Mouse (Mus musculus) limb, embryonic 11.5 days (tissue): ENCODE measurements around the gene Foxs1. TPM values are rescaled to one million over a fixed set of nuclear protein-coding genes. Genes with fewer than 3 reads are reported as not detected.

ENCODE experiments used
- ATAC-seq: fragments of 200-750 bp; cut with Nextera tagmentation; 2 replicates; pipeline ENCODE4 v1.8.0; 2017; ENCODE audit warnings: low read depth; ENCODE audit not compliant: insufficient number of reproducible peaks, low FRiP score, low TSS enrichment
- DNase-seq: peaks from one replicate; pipeline ENCODE4 v3.0.0-alpha.2; 2015; ENCODE audit warnings: low spot score
- H3K27ac ChIP-seq: fragments of 300-500 bp; sonication (generic); replicated peaks from 2 replicates; pipeline ENCODE4 v1.5.1; 2014; ENCODE audit warnings: low read depth, mild to moderate bottlenecking, low read length
- H3K27me3 ChIP-seq: fragments of 300-500 bp; sonication (generic); 2 replicates; pipeline ENCODE4 v1.6.1; 2014; ENCODE audit warnings: mild to moderate bottlenecking, low read length, mixed read lengths; ENCODE audit not compliant: control insufficient read depth, insufficient read depth
- H3K36me3 ChIP-seq: fragments of 300-500 bp; sonication (generic); 2 replicates; pipeline ENCODE4 v1.6.1; 2014; ENCODE audit warnings: mild to moderate bottlenecking, low read length, moderate library complexity, mixed read lengths; ENCODE audit not compliant: control insufficient read depth, insufficient read depth
- H3K4me1 ChIP-seq: fragments of 300-500 bp; sonication (generic); 2 replicates; pipeline ENCODE4 v1.6.1; 2014; ENCODE audit warnings: low read length, mixed read lengths; ENCODE audit not compliant: control insufficient read depth, insufficient read depth
- H3K4me2 ChIP-seq: fragments of 300-500 bp; sonication (generic); 2 replicates; pipeline ENCODE4 v1.6.1; 2014; ENCODE audit warnings: low read depth, mild to moderate bottlenecking, moderate library complexity; ENCODE audit not compliant: severe bottlenecking
- H3K4me3 ChIP-seq: fragments of 300-500 bp; sonication (generic); 2 replicates; pipeline ENCODE4 v1.5.1; 2014; ENCODE audit warnings: low read depth, low read length
- H3K9ac ChIP-seq: fragments of 300-500 bp; sonication (generic); 2 replicates; pipeline ENCODE4 v1.6.1; 2014; ENCODE audit warnings: mild to moderate bottlenecking, low read length
- H3K9me3 ChIP-seq: fragments of 300-500 bp; sonication (generic); 2 replicates; pipeline ENCODE4 v1.6.1; 2016; ENCODE audit warnings: low read length; ENCODE audit not compliant: control insufficient read depth
- WGBS: fragments of 180-500 bp; shearing (Covaris S2); extraction: QIAGEN DNeasy Blood & Tissue Kit; methylation state at CpG from one replicate; pipeline ENCODE4 v1.1.7; 2014; 5-methylcytosine and 5-hydroxymethylcytosine counted together
- polyA plus RNA-seq: library from polyadenylated mRNA; unstranded; fragments of >200 nt; fragmentation: Nextera tagmentation; extraction: Ambion mirVana; gene quantifications from 2 replicates; pipeline ENCODE4 v1.2.1, GENCODE M21; 2014

Gene Foxs1
- polyA plus RNA-seq, 1 experiment from 2014 or later = 0.29 TPM

DNA sequence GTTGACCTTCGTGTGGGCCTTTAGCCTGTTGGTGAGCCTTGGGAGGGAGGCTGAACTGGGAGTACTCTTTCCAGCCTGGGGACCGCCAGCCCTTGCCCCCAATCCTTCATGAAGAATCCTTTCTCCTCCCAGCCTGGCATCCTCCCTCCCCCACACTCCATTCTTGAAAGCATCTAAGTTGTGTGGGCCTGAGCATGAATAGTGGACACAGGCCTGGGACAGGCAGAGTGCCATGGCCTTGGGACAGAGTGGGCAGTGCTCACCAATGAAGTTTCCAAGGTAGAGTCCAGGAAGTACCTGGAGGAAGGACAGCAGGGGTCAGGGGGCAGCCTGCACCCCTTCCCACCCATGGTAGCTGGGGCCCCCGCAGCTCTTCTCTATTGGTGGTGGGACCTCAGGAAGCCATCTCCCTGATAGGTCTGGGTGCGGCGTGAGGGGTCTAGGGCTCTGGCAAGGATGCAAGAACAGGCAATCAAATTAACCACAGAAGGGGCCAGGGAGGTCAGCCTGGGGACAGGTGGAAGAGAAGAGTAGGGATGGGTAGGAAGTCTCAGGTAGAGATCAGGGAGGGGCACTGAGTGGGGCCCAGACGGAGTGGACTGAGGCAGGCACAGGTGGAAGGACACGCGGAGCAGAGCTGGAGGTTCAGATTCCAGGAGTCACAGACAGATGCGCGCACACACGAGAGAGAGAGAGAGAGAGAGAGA lies 17.5 kb upstream of the Foxs1 start:
- no peak overlapping the region for H3K27ac ChIP-seq
- no peak for DNase-seq

GRCm38 (mm10) chr2:152948438-152949020 lies 15.5 kb upstream of the Foxs1 start:
- H3K27me3 ChIP-seq = peaks cover 44% of the 10 kb centered on the region
- H3K27ac ChIP-seq = no peak overlapping the region
- no peak overlapping the region for H3K9ac ChIP-seq
- peaks cover 4% of the 10 kb centered on the region; the same call in 1 of the 2 replicates for H3K4me1 ChIP-seq
- WGBS = 83% methylated on average over 5 of the region's 5 CpGs
- H3K36me3 ChIP-seq = no peaks in the 10 kb centered on the region
- no peak overlapping the region for H3K4me3 ChIP-seq
- H3K9me3 ChIP-seq = no peaks in the 10 kb centered on the region
- no peak for ATAC-seq
- DNase-seq = no peak
- no peak overlapping the region for H3K4me2 ChIP-seq

More for the DNA sequence above, 17.5 kb upstream of the Foxs1 start:
- H3K36me3 ChIP-seq = no peaks in the 10 kb centered on the region
- 0 out of 2 replicates have a peak, but pooled peaks cover 6% of the 10 kb centered on the region for H3K4me1 ChIP-seq
- H3K4me2 ChIP-seq = peak overlapping the region; percentile 99; the same call in 1 of the 2 replicates
- H3K27me3 ChIP-seq = peaks cover 27% of the 10 kb centered on the region
- no peak overlapping the region for H3K9ac ChIP-seq
- no peak for ATAC-seq
- no peaks in the 10 kb centered on the region for H3K9me3 ChIP-seq
- H3K4me3 ChIP-seq = peak overlapping the region; percentile 59; the same call in 1 of the 2 replicates
- 33% methylated on average over 11 of the region's 11 CpGs for WGBS

- Histone ChIP-seq H3K36me3 (no peaks in the 10 kb centered on the region), H3K27ac (no peak overlapping the region), H3K9me3 (no peaks in the 10 kb centered on the region), H3K9ac (no peak overlapping the region), H3K27me3 (peaks cover 50% of the 10 kb centered on the region), H3K4me3 (no peak overlapping the region), H3K4me1 (peaks cover 7% of the 10 kb centered on the region; the same call in 1 of the 2 replicates), H3K4me2 (no peak overlapping the region)
- no peak for ATAC-seq
- peak; percentile 21 for DNase-seq
- 57% methylated on average over 7 of the region's 7 CpGs for WGBS
Measured at GRCm38 (mm10) chr2:152947098-152947497, 14.1 kb upstream of the Foxs1 start.

- Histone ChIP-seq H3K27me3 (peaks cover 48% of the 10 kb centered on the region), H3K4me2 (no peak overlapping the region), H3K36me3 (no peaks in the 10 kb centered on the region), H3K4me1 (peaks cover 11% of the 10 kb centered on the region; the same call in 1 of the 2 replicates), H3K27ac (no peak overlapping the region), H3K9me3 (no peaks in the 10 kb centered on the region), H3K4me3 (no peak overlapping the region), H3K9ac (no peak overlapping the region)
- WGBS = 60% methylated on average over 9 of the region's 9 CpGs
- ATAC-seq = no peak
- peak; percentile 21 for DNase-seq
Measured at GRCm38 (mm10) chr2:152944013-152944412, 11.0 kb upstream of the Foxs1 start.

DNA sequence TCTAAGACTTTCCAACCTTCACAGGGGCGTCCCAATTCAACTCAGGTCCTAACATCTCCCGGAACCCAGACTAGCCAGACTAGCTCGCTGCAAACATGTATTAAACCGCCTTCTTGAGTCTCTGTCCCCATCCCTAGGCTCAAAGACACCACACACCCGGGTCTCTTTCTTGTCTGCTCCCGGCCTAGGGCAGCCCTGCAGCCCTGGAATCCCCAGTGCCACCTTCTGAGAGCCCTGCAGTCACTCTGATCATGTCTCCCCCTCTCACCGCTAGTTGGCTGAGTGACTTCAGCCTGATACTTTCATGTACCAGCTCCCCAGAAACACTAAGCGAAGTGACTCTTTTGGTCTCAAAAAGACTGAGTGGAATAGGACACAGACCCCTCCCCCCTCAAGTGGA lies 10.6 kb upstream of the Foxs1 start:
- 7% methylated on average over 8 of the region's 8 CpGs for WGBS
- Histone ChIP-seq H3K4me2 (peak overlapping the region; percentile 97), H3K27me3 (peaks cover 48% of the 10 kb centered on the region), H3K36me3 (no peaks in the 10 kb centered on the region), H3K9ac (no peak overlapping the region), H3K27ac (no peak overlapping the region), H3K4me3 (peak overlapping the region; percentile 46), H3K4me1 (peaks cover 11% of the 10 kb centered on the region; the same call in 1 of the 2 replicates), H3K9me3 (no peaks in the 10 kb centered on the region)
- DNase-seq (no peak), ATAC-seq (no peak)

DNA sequence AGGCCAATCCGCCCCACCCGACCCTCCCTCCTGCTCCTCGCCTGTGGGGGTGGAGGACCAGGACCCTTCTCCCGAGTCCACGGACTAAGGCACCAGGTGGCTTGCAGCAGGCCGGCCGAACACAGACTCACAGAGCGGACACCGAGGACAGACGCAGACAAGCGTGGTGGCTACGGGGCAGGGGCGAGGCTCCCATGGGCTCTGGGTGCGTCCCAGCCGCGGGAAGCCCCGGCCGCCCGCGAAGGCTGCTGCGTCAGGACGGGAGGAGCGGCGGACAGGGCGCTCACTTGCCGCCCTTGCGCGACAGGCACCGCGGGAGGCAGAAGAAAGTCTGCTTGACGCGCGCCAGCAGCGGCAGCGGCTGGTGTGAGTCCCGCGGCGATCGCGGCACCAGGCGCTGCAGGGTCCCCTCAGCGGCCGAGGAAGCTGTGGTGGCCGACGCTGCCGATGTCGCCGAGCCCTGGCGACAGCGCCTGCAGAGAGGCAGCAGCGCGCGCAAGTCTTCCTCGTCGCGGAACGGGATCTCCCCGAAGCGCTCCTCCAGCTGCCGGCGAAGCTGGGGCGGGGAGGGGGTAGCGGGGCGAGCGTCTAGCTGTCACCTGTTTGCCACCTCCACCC lies 10.0 kb upstream of the Foxs1 start:
- H3K9me3 ChIP-seq = no peaks in the 10 kb centered on the region
- peak overlapping the region; percentile 46 for H3K4me3 ChIP-seq
- peak; percentile 52 for DNase-seq
- peaks cover 11% of the 10 kb centered on the region; the same call in 1 of the 2 replicates for H3K4me1 ChIP-seq
- H3K36me3 ChIP-seq = no peaks in the 10 kb centered on the region
- H3K27ac ChIP-seq = no peak overlapping the region
- H3K4me2 ChIP-seq = peak overlapping the region; percentile 97
- H3K9ac ChIP-seq = peak overlapping the region; percentile 38; the same call in 1 of the 2 replicates
- no peak for ATAC-seq
- WGBS = under 1% methylated on average over 53 of the region's 65 CpGs
- peaks cover 48% of the 10 kb centered on the region for H3K27me3 ChIP-seq

- Histone ChIP-seq H3K36me3 (no peaks in the 10 kb centered on the region), H3K9me3 (no peaks in the 10 kb centered on the region), H3K9ac (no peak overlapping the region), H3K27ac (no peak overlapping the region), H3K4me2 (no peak overlapping the region), H3K4me3 (no peak overlapping the region), H3K4me1 (peaks cover 8% of the 10 kb centered on the region; the same call in 1 of the 2 replicates), H3K27me3 (peaks cover 48% of the 10 kb centered on the region)
- ATAC-seq = no peak
- DNase-seq = no peak
- whole genome bisulfite sequencing = 24% methylated on average over 7 of the region's 7 CpGs
Measured at GRCm38 (mm10) chr2:152941776-152942175, 8.8 kb upstream of the Foxs1 start.

DNA sequence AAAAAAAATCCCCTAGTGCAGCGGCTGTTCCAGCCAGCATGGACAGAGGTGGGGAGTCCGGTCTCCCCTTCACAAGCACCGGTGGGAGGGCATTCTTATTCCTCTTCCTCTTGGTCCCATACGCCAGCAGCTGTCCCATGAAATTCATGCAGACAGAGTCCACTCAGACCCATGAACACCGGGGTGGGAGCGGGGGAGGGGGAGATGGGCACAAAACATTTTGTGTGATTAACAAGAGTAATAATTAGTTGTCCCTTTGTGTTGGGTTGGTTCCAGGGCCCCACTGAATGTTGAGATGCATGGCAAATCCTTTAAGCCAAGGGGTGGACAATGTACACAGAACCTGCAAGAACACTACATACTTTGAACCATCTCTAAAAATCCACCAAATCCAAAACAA lies 8.1 kb upstream of the Foxs1 start:
- peaks cover 8% of the 10 kb centered on the region; the same call in 1 of the 2 replicates for H3K4me1 ChIP-seq
- DNase-seq (no peak), ATAC-seq (no peak)
- no peaks in the 10 kb centered on the region for H3K36me3 ChIP-seq
- no peak overlapping the region for H3K4me3 ChIP-seq
- no peak overlapping the region for H3K27ac ChIP-seq
- H3K27me3 ChIP-seq = peaks cover 48% of the 10 kb centered on the region
- H3K4me2 ChIP-seq = no peak overlapping the region
- H3K9me3 ChIP-seq = no peaks in the 10 kb centered on the region
- H3K9ac ChIP-seq = no peak overlapping the region
- 81% methylated on average over 6 of the region's 6 CpGs for WGBS
